In the genomic region with DNA sequence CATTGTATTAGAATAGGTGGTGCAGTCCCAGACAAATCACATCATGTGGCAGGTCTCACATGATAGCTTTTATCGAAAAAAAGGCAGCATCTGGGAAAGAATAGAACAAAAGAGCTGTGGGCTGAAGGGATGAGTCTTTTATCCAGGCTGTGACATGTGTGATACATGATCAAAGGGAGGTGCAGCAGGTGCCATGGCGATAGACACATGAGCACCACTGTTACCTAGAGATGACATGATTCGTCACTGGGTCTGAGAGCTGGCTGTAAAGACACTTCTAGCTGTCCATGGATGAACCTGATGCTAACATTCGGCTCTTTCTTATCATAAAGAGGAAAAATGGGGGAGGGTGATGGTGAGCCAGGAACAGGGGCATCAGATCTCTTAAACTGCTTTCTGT, we compare ENCODE assay signal across 22 mouse cellular contexts.
"Had no signal": no experiment of that assay in that cellular context is flagged by ENCODE, and none has a peak within 500 bp of the region (broad histone marks: within the 10 kb centered on the region; RNA-seq: fewer than 3 reads in every experiment).

No protein-coding gene starts in this region.

- H3K4me1 ChIP-seq: kidney, embryonic 15.5 days; limb, embryonic 12.5 days; limb, embryonic 15.5 days; megakaryocyte, embryonic 14.5 days; neural tube, embryonic 12.5 days; neural tube, embryonic 15.5 days had no signal

- H3K36me3 ChIP-seq: kidney, embryonic 15.5 days; limb, embryonic 12.5 days; limb, embryonic 15.5 days; neural tube, embryonic 12.5 days; neural tube, embryonic 15.5 days had no signal

- H3K4me2 ChIP-seq: kidney, embryonic 15.5 days; limb, embryonic 12.5 days; limb, embryonic 15.5 days; liver, embryonic 11.5 days; lung, embryonic 14.5 days; neural tube, embryonic 12.5 days; neural tube, embryonic 15.5 days had no signal

- H3K27ac ChIP-seq: kidney, embryonic 15.5 days; limb, embryonic 12.5 days; limb, embryonic 15.5 days; liver, embryonic 14.5 days; neural tube, embryonic 12.5 days; neural tube, embryonic 15.5 days; stomach, postnatal 0 days had no signal

- ATAC-seq: intestine, postnatal 0 days; liver, postnatal 0 days; lung, postnatal 0 days had no signal

- H3K9ac ChIP-seq: kidney, embryonic 15.5 days; limb, embryonic 12.5 days; limb, embryonic 15.5 days; liver, embryonic 14.5 days; liver, postnatal 0 days; lung, embryonic 14.5 days; neural tube, embryonic 12.5 days; neural tube, embryonic 15.5 days had no signal

- DNase-seq: kidney, adult 2 months; kidney, postnatal 10 days; kidney, postnatal 36 days; left cerebral cortex, postnatal 4 days; liver, postnatal 0 days; lung, embryonic 14.5 days; right cerebral cortex, adult 18-20 months; right cerebral cortex, postnatal 14 days; right cerebral cortex, postnatal 4 days; thymus, adult 2 months; thymus, postnatal 14 days had no signal

- H3K9me3 ChIP-seq: kidney, embryonic 15.5 days; limb, embryonic 12.5 days; limb, embryonic 15.5 days; neural tube, embryonic 12.5 days; neural tube, embryonic 15.5 days had no signal

- H3K4me3 ChIP-seq: kidney, embryonic 15.5 days; limb, embryonic 12.5 days; limb, embryonic 15.5 days; megakaryocyte, embryonic 14.5 days; neural tube, embryonic 12.5 days; neural tube, embryonic 15.5 days had no signal

- H3K27me3 ChIP-seq: kidney, embryonic 15.5 days; limb, embryonic 12.5 days; limb, embryonic 15.5 days; megakaryocyte, embryonic 14.5 days; neural tube, embryonic 12.5 days; neural tube, embryonic 15.5 days had no signal
